ENCODE assay signal across 11 mouse cellular contexts in genomic region chr9:69295826-69296225, GRCm38 (mm10).
DNase-seq lines count a peak whose midpoint lies in the region; TF ChIP-seq lines count a peak whose summit lies in the region.
"Had no signal": no experiment of that assay in that cellular context is flagged by ENCODE, and none has a peak within 500 bp of the region (broad histone marks: within the 10 kb centered on the region; RNA-seq: fewer than 3 reads in every experiment).

No protein-coding gene starts in this region.

- no peak for TF ChIP-seq CTCF in gastrocnemius, adult 2 months (IDR thresholded peaks at IDR 0.05)

- H3K4me1 ChIP-seq in heart, embryonic 10.5 days, result peaks cover 10% of the 10 kb centered on the region

- H3K36me3 ChIP-seq in heart, embryonic 10.5 days, result no peaks in the 10 kb centered on the region
- H3K36me3 ChIP-seq: embryonic facial prominence, embryonic 13.5 days; embryonic facial prominence, embryonic 15.5 days; forebrain, embryonic 10.5 days; forebrain, embryonic 12.5 days had no signal

- 78% methylated on average over 3 of the region's 3 CpGs for WGBS in heart, embryonic 10.5 days

- H3K27ac ChIP-seq in gastrocnemius, adult 2 months, result peak overlapping the region; percentile 60
- H3K27ac ChIP-seq in heart, embryonic 10.5 days, result no peak overlapping the region
- H3K27ac ChIP-seq: embryonic facial prominence, embryonic 13.5 days; embryonic facial prominence, embryonic 15.5 days; forebrain, embryonic 10.5 days; forebrain, embryonic 12.5 days had no signal

- intact Hi-C loops in gastrocnemius, adult 2 months (cut with DNase I), result loop anchor here (5.0 kb wide), 5 partner anchors 56 to 484 kb away; no protein-coding TSS in a partner anchor
- intact Hi-C loops in gastrocnemius, postnatal 36 days (cut with DNase I), result loop anchor here (5.0 to 10.0 kb wide), 3 partner anchors 241 to 484 kb away; no protein-coding TSS in a partner anchor

- H3K27me3 ChIP-seq in heart, embryonic 10.5 days (ENCODE audit: insufficient read depth, poor library complexity, severe bottlenecking), result peaks cover 21% of the 10 kb centered on the region; the same call in 1 of the 2 replicates
- H3K27me3 ChIP-seq: embryonic facial prominence, embryonic 15.5 days had no signal

- DNase-seq in gastrocnemius, adult 2 months, result no peak
- DNase-seq in gastrocnemius, postnatal 36 days, result no peak
- DNase-seq in heart, embryonic 10.5 days (ENCODE audit: low spot score), result peak; percentile 19
- no peak for DNase-seq in heart, postnatal 4 days
- peak; percentile 56 for DNase-seq in induced T-regulatory cell, adult 2 months (ENCODE audit: low read depth)
- no peak for DNase-seq in layer of hippocampus, postnatal 25 days (ENCODE audit: extremely low spot score in 1 of 2, low spot score in 1 of 2)

- H3K9me3 ChIP-seq in heart, embryonic 10.5 days, result no peaks in the 10 kb centered on the region
- H3K9me3 ChIP-seq: embryonic facial prominence, embryonic 13.5 days; embryonic facial prominence, embryonic 15.5 days; forebrain, embryonic 10.5 days; forebrain, embryonic 12.5 days had no signal

- H3K4me3 ChIP-seq in gastrocnemius, adult 2 months, result no peak overlapping the region
- H3K4me3 ChIP-seq in heart, embryonic 10.5 days, result no peak overlapping the region
- H3K4me3 ChIP-seq: embryonic facial prominence, embryonic 13.5 days; embryonic facial prominence, embryonic 15.5 days; erythroblast, embryonic 14.5 days; forebrain, embryonic 10.5 days; forebrain, embryonic 12.5 days had no signal

Comparison
In these comparisons a context has a peak if more than half of its experiments do, and no peak if none do; other contexts are left out.
1. DNase-seq: peak in heart, embryonic 10.5 days (single experiment) and induced T-regulatory cell, adult 2 months (single experiment); none in gastrocnemius, adult 2 months (single experiment), gastrocnemius, postnatal 36 days (0 of 2), heart, postnatal 4 days (single experiment) and layer of hippocampus, postnatal 25 days (0 of 2).